Mouse (Mus musculus) adrenal gland, adult 2 months (tissue): ENCODE data around the gene Pcgf2. TPM values are rescaled to one million over a fixed set of nuclear protein-coding genes. Genes with fewer than 3 reads are reported as not detected.
"Not testable (repeated sequence)": the region's sequence is repeated elsewhere in the genome, so short reads cannot be mapped to it uniquely, and the experiment has no call there.

ENCODE experiments used
- DNase-seq: peaks from one replicate; pipeline ENCODE4 v3.0.0; 2021
- microRNA-seq, 2 experiments: library from miRNA; unstranded; fragments of <30 nt; microRNA quantifications; one replicate each; pipeline ENCODE4 v1.2.0; 2021
- polyA plus RNA-seq: library from polyadenylated mRNA; depleted of rRNA; stranded (reverse); fragments of >200 nt; gene quantifications from 2 replicates; pipeline ENCODE4 v1.2.3, GENCODE M21; 2012; rRNA removed
- total RNA-seq, 2 experiments: library from RNA; stranded (reverse); gene quantifications; 2 replicates each; pipeline ENCODE4 v1.2.3; 2021

The Pcgf2 gene
- total and polyA plus RNA-seq, 3 experiments: 19.8 to 89.5 (median 26.1) TPM

DNA sequence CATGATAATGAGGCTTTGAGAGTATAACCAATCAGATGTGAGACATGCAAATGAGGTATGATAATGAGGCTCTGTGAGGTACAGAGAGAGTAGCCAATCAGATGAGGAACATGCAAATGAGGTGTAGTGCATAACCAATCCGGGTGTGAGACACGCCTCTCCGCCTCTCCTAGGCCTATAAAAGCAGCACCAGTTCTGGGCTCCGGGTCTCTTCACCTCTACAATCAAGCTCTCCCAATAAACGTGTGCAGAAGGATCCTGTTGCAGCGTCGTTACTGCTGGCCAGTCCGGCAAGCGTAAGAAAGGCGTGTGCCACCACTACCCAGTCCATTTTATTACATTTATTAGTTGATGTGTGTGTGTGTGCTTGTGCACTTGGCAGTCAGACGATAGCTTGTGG lies 46.9 kb downstream of the Pcgf2 start:
- not testable (repeated sequence) for DNase-seq

DNA sequence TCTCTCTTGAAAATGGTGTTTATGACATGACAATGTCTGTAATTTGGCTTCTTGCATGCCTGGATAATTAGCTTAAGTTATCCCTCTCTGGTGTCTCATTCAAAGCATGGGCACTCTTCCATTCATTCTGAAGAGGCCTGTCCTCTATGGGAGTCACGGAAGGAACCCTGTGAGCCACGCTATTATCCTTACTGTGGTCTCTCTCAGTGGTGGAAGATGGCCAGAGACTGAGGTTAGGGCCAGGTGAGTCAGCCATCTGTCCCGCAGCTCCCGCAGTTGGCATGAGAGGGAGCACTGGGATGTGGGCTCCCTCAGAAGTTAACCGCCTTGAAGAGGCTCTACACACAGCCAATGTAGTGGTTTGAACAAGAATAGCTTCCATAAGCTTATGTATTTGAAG lies 50.0 kb downstream of the Pcgf2 start:
- DNase-seq: no peak

DNA sequence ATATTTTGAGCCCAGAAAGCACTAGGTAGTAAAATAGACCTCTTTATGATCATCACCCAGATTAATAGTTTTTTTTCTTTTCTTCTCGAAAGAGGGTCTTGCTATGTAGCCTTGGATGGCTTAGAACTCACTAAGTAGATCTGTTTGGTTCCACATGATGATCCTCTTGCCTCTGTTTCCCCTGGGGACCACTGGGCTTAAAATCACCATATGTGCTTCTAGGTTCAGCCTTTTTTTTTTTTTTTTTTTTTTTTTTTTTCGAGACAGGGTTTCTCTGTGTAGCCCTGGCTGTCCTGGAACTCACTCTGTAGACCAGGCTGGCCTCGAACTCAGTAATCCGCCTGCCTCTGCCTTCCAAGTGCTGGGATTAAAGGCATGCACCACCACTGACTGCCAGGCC lies 51.8 kb downstream of the Pcgf2 start:
- DNase-seq: not testable (repeated sequence)

DNA sequence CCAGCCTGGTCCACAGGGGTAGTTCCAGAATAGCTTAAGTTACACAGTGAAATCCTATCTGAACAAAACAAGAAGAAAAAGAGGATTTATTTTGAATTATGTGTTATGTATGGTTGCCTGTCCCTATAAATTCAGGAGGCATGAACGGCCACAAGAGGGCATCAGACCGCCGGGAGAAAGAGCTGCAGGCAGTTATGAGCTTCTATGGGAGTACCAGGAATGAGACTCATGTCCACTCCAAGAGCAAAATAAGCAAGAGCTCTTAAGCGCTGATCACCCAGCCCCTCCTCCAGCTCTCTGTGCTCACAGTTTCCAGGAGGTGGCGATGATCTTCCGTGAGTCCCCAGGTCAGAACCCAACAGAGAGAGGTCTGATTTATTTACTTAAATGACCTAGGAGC lies 55.5 kb downstream of the Pcgf2 start:
- DNase-seq: peak; percentile 80

DNA sequence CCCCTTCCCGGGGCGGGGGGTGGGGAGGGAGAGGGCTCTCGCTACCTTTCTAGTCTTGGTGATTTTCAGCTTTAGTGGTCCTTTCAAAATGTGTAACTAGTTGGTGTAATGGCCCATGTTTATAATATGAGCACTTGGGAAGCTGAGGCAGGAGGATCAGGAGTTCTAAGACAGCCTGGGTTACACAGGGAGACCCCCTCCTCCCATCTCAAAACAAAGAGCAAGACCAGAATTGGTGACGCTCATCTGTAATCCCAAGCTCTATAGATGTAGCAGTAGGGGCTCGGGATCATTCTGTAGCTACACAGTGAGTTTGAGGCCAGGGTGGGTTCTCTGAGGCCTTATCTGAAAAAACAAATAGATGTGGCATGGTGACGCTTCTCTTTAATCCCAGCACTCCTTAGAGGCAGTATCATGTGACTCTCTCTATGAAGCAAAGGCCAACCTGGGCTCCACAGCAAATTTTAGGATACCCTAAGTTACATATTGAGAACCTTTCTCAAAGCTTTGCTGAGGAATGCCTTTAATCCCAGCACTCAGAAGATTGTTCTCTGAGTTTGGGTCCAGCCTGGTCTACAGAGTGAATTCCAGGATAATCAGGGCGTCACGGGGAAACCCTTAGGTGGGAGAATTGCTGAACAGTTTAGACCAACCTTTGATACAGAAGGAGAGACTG lies 56.8 kb downstream of the Pcgf2 start:
- no peak for DNase-seq

DNA sequence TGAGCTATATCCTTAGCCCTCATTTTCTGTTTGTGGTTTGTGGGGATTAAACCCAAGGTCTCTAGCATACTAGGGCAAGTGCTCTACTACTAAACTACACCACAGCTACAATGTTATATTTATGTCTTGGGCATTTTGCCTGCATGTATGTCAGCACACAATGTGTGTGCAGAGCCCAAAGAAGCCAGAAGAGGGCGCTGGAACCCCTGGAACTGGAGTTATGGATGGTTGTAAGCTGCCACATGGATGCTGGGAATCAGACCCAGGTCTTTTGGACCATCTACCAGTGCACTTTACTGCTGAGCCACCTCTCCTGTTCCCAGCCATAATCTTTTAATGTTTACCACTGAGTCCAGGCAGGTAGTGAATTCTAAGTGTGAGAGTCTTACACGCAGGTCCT lies 57.6 kb downstream of the Pcgf2 start:
- DNase-seq: no peak

DNA sequence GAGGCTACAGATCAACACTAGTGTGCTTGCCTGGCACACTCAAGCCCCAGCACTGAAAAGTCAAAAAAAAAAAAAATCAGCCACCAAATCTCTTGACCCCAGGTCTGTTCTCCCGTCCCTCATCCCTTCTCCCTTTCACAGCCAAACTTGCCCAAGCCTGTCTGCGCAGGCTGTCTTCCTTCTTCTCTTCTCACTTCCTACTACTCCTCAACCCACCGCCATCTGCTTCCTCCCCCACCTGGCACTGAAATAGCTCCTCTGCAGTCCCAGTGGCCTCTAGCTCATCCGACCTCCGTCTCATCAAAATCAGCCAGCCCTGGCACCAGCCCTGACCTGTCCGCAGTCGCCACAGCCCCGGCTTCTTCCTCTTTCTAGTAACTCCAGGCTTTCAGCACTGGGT lies 58.6 kb downstream of the Pcgf2 start:
- no peak for DNase-seq

Small RNAs within 50 kb of the gene (microRNA-seq; reads per million reads assigned to microRNA genes)
- gene Gm24158 (0 reads per million in 2 experiments), gene Mir6927 (0 to 0.83 reads per million in 2 experiments), gene Mir8102 (0 to 1.2 reads per million in 2 experiments)

Other genes with a start within 250 kb of the Pcgf2 start
- gene 4933428G20Rik, start 200.2 kb downstream of the Pcgf2 start, total RNA-seq: under 1 TPM in 1 of 2 experiments, not detected in 1; 0.59 TPM
- gene 4933428G20Rik, start 200.2 kb downstream of the Pcgf2 start, polyA plus RNA-seq: 0.07 and 0.09 TPM in 2 replicates
- gene Srcin1, start 124.3 kb downstream of the Pcgf2 start, total RNA-seq: 10 to 100 TPM; 11.2 to 13.9 TPM
- 13.8 and 17.9 TPM in 2 replicates for gene Srcin1, start 124.3 kb downstream of the Pcgf2 start, polyA plus RNA-seq
- gene Epop, start 70.8 kb downstream of the Pcgf2 start, total RNA-seq: 1 to 10 TPM; 2.0 to 6.8 TPM
- gene Epop, start 70.8 kb downstream of the Pcgf2 start, polyA plus RNA-seq: 10.6 and 16.2 TPM in 2 replicates
- 10 to 100 TPM; 30.6 to 51.2 TPM for gene Mllt6, start 37.1 kb downstream of the Pcgf2 start, total RNA-seq
- gene Mllt6, start 37.1 kb downstream of the Pcgf2 start, polyA plus RNA-seq: 73.0 and 85.8 TPM in 2 replicates
- 100 to 1,000 TPM; 183 to 265 TPM for gene Cisd3, start 14.7 kb downstream of the Pcgf2 start, total RNA-seq
- 61.6 and 66.4 TPM in 2 replicates for gene Cisd3, start 14.7 kb downstream of the Pcgf2 start, polyA plus RNA-seq
- gene Psmb3, start 2.9 kb upstream of the Pcgf2 start, total RNA-seq: 100 to 1,000 TPM; 224 to 239 TPM
- 247 and 261 TPM in 2 replicates for gene Psmb3, start 2.9 kb upstream of the Pcgf2 start, polyA plus RNA-seq
- 10 to 100 TPM; 26.9 to 27.2 TPM for gene Pip4k2b, start 44.2 kb upstream of the Pcgf2 start, total RNA-seq
- 12.8 and 14.7 TPM in 2 replicates for gene Pip4k2b, start 44.2 kb upstream of the Pcgf2 start, polyA plus RNA-seq
- gene Cwc25, start 66.1 kb upstream of the Pcgf2 start, total RNA-seq: 10 to 100 TPM; 17.5 to 28.9 TPM
- 5.1 and 6.5 TPM in 2 replicates for gene Cwc25, start 66.1 kb upstream of the Pcgf2 start, polyA plus RNA-seq
- gene 1700001P01Rik, start 75.4 kb upstream of the Pcgf2 start, total RNA-seq: under 1 TPM in 1 of 2 experiments, not detected in 1; 0.49 TPM
- not detected in 2 replicates for gene 1700001P01Rik, start 75.4 kb upstream of the Pcgf2 start, polyA plus RNA-seq
- 100 to 1,000 TPM; 700 to 846 TPM for gene Rpl23, start 81.9 kb upstream of the Pcgf2 start, total RNA-seq
- 13.7 and 14.2 TPM in 2 replicates for gene Rpl23, start 81.9 kb upstream of the Pcgf2 start, polyA plus RNA-seq
- 100 to 1,000 TPM; 118 to 172 TPM for gene Lasp1, start 98.5 kb upstream of the Pcgf2 start, total RNA-seq
- 127 and 138 TPM in 2 replicates for gene Lasp1, start 98.5 kb upstream of the Pcgf2 start, polyA plus RNA-seq
- 1 to 10 TPM; 2.9 to 4.6 TPM for gene B230217C12Rik, start 140.3 kb upstream of the Pcgf2 start, total RNA-seq
- 1.8 and 2.5 TPM in 2 replicates for gene B230217C12Rik, start 140.3 kb upstream of the Pcgf2 start, polyA plus RNA-seq
- gene Fbxo47, start 183.7 kb upstream of the Pcgf2 start, total RNA-seq: 1 to 10 TPM in 1 of 2 experiments, under 1 TPM in 1; 0.78 to 1.0 TPM
- gene Fbxo47, start 183.7 kb upstream of the Pcgf2 start, polyA plus RNA-seq: 0.21 TPM in 1 of 2 replicates, not detected in the other